Mouse (Mus musculus) embryonic facial prominence, embryonic 13.5 days (tissue): ENCODE measurements around the gene Olfr491. TPM values are rescaled to one million over a fixed set of nuclear protein-coding genes. Genes with fewer than 3 reads are reported as not detected.

ENCODE experiments used
- ATAC-seq: fragments of 200-750 bp; cut with Nextera tagmentation; 2 replicates; pipeline ENCODE4 v1.8.0; 2017; ENCODE audit warnings: low read depth; ENCODE audit not compliant: insufficient number of reproducible peaks, insufficient read depth, low FRiP score, low TSS enrichment
- H3K27ac ChIP-seq: fragments of 300-500 bp; sonication (generic); 2 replicates; pipeline ENCODE4 v1.5.1; 2015; ENCODE audit warnings: moderate library complexity, mild to moderate bottlenecking, inconsistent platforms
- H3K27me3 ChIP-seq: fragments of 300-500 bp; sonication (generic); 2 replicates; pipeline ENCODE4 v1.6.1; 2015; ENCODE audit warnings: mild to moderate bottlenecking, inconsistent platforms
- H3K36me3 ChIP-seq: fragments of 300-500 bp; sonication (generic); 2 replicates; pipeline ENCODE4 v1.6.1; 2015; ENCODE audit warnings: mild to moderate bottlenecking, inconsistent platforms
- H3K4me1 ChIP-seq: fragments of 300-500 bp; sonication (generic); 2 replicates; pipeline ENCODE4 v1.6.1; 2015; ENCODE audit warnings: inconsistent platforms
- H3K4me2 ChIP-seq: fragments of 300-500 bp; sonication (generic); 2 replicates; pipeline ENCODE4 v1.6.1; 2015; ENCODE audit warnings: moderate library complexity, mild to moderate bottlenecking, inconsistent platforms
- H3K4me3 ChIP-seq: fragments of 300-500 bp; sonication (generic); 2 replicates; pipeline ENCODE4 v1.5.1; 2015; ENCODE audit warnings: mild to moderate bottlenecking, inconsistent platforms
- H3K9ac ChIP-seq: fragments of 300-500 bp; sonication (generic); 2 replicates; pipeline ENCODE4 v1.6.1; 2015; ENCODE audit warnings: mild to moderate bottlenecking, inconsistent platforms
- H3K9me3 ChIP-seq: fragments of 300-500 bp; sonication (generic); 2 replicates; pipeline ENCODE4 v1.6.1; 2016; ENCODE audit warnings: inconsistent platforms
- WGBS: fragments of 180-500 bp; shearing (Covaris S2); methylation state at CpG from one replicate; pipeline ENCODE4 v1.1.7; 2015; ENCODE audit warnings: mixed read lengths; 5-methylcytosine and 5-hydroxymethylcytosine counted together
- polyA plus RNA-seq: library from polyadenylated mRNA; unstranded; fragments of >200 nt; fragmentation: Nextera tagmentation; extraction: Ambion mirVana; gene quantifications from 2 replicates; pipeline ENCODE4 v1.2.1, GENCODE M21; 2015

Olfr491 gene
- polyA plus RNA-seq: not detected in 2 replicates

- no peaks in the 10 kb centered on the region for H3K9me3 ChIP-seq
- H3K4me2 ChIP-seq: no peak within 1 kb of the TSS
- 78% methylated on average over 1 of the region's 1 CpGs for WGBS
- H3K27me3 ChIP-seq: no peaks in the 10 kb centered on the region
- no peak within 1 kb of the TSS for H3K9ac ChIP-seq
- no peak for ATAC-seq
- H3K4me1 ChIP-seq: no peaks in the 10 kb centered on the region
- H3K36me3 ChIP-seq: no peaks in the 10 kb centered on the region
- no peak within 1 kb of the TSS for H3K27ac ChIP-seq
- no peak within 1 kb of the TSS for H3K4me3 ChIP-seq
These were observed at the start of gene Olfr491 for GRCm38 (mm10) chr7:108313151-108313550. Olfr491 (plus strand) TSS chr7:108313451.

GRCm38 (mm10) chr7:108288834-108289233, 24.4 kb upstream of the Olfr491 start, which contains the start of gene Olfr490:
Olfr490 (minus strand) TSS chr7:108288934.
- no peaks in the 10 kb centered on the region for H3K9me3 ChIP-seq
- no peak for ATAC-seq
- H3K27me3 ChIP-seq: no peaks in the 10 kb centered on the region
- no peaks in the 10 kb centered on the region for H3K36me3 ChIP-seq
- H3K27ac ChIP-seq: no peak within 1 kb of the TSS
- no peaks in the 10 kb centered on the region for H3K4me1 ChIP-seq
- no peak within 1 kb of the TSS for H3K9ac ChIP-seq
- no peak within 1 kb of the TSS for H3K4me3 ChIP-seq
- no peak within 1 kb of the TSS for H3K4me2 ChIP-seq

- H3K9ac ChIP-seq: no peak within 1 kb of the TSS
- no peak within 1 kb of the TSS for H3K4me2 ChIP-seq
- no peaks in the 10 kb centered on the region for H3K36me3 ChIP-seq
- no peak within 1 kb of the TSS for H3K27ac ChIP-seq
- H3K4me1 ChIP-seq: no peaks in the 10 kb centered on the region
- H3K27me3 ChIP-seq: no peaks in the 10 kb centered on the region
- no peak for ATAC-seq
- no peaks in the 10 kb centered on the region for H3K9me3 ChIP-seq
- H3K4me3 ChIP-seq: no peak within 1 kb of the TSS
- WGBS: 68% methylated on average over 2 of the region's 2 CpGs
These were observed 10.3 kb downstream of the Olfr491 start, which contains the start of gene Olfr492 for GRCm38 (mm10) chr7:108323574-108323973. Olfr492 (minus strand) TSS chr7:108323674.

GRCm38 (mm10) chr7:108346879-108347278, 33.6 kb downstream of the Olfr491 start, which contains the start of gene Olfr493:
Olfr493 (minus strand) TSS chr7:108346979.
- no peak within 1 kb of the TSS for H3K27ac ChIP-seq
- no peak for ATAC-seq
- WGBS: 72% methylated on average over 1 of the region's 1 CpGs
- H3K27me3 ChIP-seq: no peaks in the 10 kb centered on the region
- H3K4me2 ChIP-seq: no peak within 1 kb of the TSS
- H3K9ac ChIP-seq: no peak within 1 kb of the TSS
- no peak within 1 kb of the TSS for H3K4me3 ChIP-seq
- no peaks in the 10 kb centered on the region for H3K36me3 ChIP-seq
- no peaks in the 10 kb centered on the region for H3K4me1 ChIP-seq
- no peaks in the 10 kb centered on the region for H3K9me3 ChIP-seq

GRCm38 (mm10) chr7:108365035-108365434, 51.8 kb downstream of the Olfr491 start, which contains the start of gene Olfr494:
Olfr494 (plus strand) TSS chr7:108365335.
- no peak within 1 kb of the TSS for H3K4me2 ChIP-seq
- H3K36me3 ChIP-seq: no peaks in the 10 kb centered on the region
- H3K27me3 ChIP-seq: no peaks in the 10 kb centered on the region
- ATAC-seq: no peak
- no peaks in the 10 kb centered on the region for H3K4me1 ChIP-seq
- no peaks in the 10 kb centered on the region for H3K9me3 ChIP-seq
- H3K9ac ChIP-seq: no peak within 1 kb of the TSS
- H3K27ac ChIP-seq: no peak within 1 kb of the TSS
- WGBS: 78% methylated on average over 3 of the region's 3 CpGs
- H3K4me3 ChIP-seq: no peak within 1 kb of the TSS

Other genes with a start within 250 kb of the Olfr491 start
- not detected in 2 replicates for gene Olfr480, start 246.1 kb upstream of the Olfr491 start, polyA plus RNA-seq
- gene Olfr481, start 233.6 kb upstream of the Olfr491 start, polyA plus RNA-seq: not detected in 2 replicates
- gene Olfr482, start 215.9 kb upstream of the Olfr491 start, polyA plus RNA-seq: 0.26 TPM in 1 of 2 replicates, not detected in the other
- gene Olfr483, start 212.6 kb upstream of the Olfr491 start, polyA plus RNA-seq: not detected in 2 replicates
- not detected in 2 replicates for gene Olfr484, start 186.0 kb upstream of the Olfr491 start, polyA plus RNA-seq
- gene Olfr485, start 153.6 kb upstream of the Olfr491 start, polyA plus RNA-seq: not detected in 2 replicates
- not detected in 2 replicates for gene Olfr486, start 140.7 kb upstream of the Olfr491 start, polyA plus RNA-seq
- not detected in 2 replicates for gene Olfr487, start 98.8 kb upstream of the Olfr491 start, polyA plus RNA-seq
- gene Olfr488, start 55.1 kb upstream of the Olfr491 start, polyA plus RNA-seq: not detected in 2 replicates
- gene Olfr490, start 24.5 kb upstream of the Olfr491 start, polyA plus RNA-seq: not detected in 2 replicates
- gene Olfr492, start 10.2 kb downstream of the Olfr491 start, polyA plus RNA-seq: 0.30 TPM in 1 of 2 replicates, not detected in the other
- not detected in 2 replicates for gene Olfr493, start 33.5 kb downstream of the Olfr491 start, polyA plus RNA-seq
- not detected in 2 replicates for gene Olfr494, start 51.9 kb downstream of the Olfr491 start, polyA plus RNA-seq
- not detected in 2 replicates for gene Olfr495, start 79.7 kb downstream of the Olfr491 start, polyA plus RNA-seq
- gene Olfr497, start 107.0 kb downstream of the Olfr491 start, polyA plus RNA-seq: not detected in 2 replicates
- 0.11 TPM in 1 of 2 replicates, not detected in the other for gene Olfr498, start 151.9 kb downstream of the Olfr491 start, polyA plus RNA-seq
- gene Olfr502, start 211.6 kb downstream of the Olfr491 start, polyA plus RNA-seq: 0.17 TPM in 1 of 2 replicates, not detected in the other
- gene Olfr503, start 231.1 kb downstream of the Olfr491 start, polyA plus RNA-seq: not detected in 2 replicates